Mouse (Mus musculus) kidney, postnatal 4 days (tissue): ENCODE data around the gene Espnl.

Experiments used
- DNase-seq, 2 experiments: peaks; one replicate each; pipeline ENCODE4 v3.0.0; 2021; ENCODE audit warnings: mixed read lengths in 2 of 2

Espnl gene

GRCm38 (mm10) chr1:91390369-91390768 is 68.5 kb downstream of the Espnl start:
- no peak for DNase-seq

GRCm38 (mm10) chr1:91397927-91398259 is 76.0 kb downstream of the Espnl start:
- peak in 1 of 2 experiments; percentile 58 for DNase-seq
